Mouse (Mus musculus) right cerebral cortex, postnatal 10 days (tissue): ENCODE results near the gene Vps11.
A peak's percentile ranks its signal among the peaks of the same experiment; 100 is the strongest.
"Not testable (repeated sequence)": the region's sequence is repeated elsewhere in the genome, so short reads cannot be mapped to it uniquely, and the experiment has no call there.

Experiments used
- DNase-seq, 2 experiments: peaks; one replicate each; pipeline ENCODE4 v3.0.0; 2021; ENCODE audit warnings: low spot score in 2 of 2

Vps11 gene

DNA sequence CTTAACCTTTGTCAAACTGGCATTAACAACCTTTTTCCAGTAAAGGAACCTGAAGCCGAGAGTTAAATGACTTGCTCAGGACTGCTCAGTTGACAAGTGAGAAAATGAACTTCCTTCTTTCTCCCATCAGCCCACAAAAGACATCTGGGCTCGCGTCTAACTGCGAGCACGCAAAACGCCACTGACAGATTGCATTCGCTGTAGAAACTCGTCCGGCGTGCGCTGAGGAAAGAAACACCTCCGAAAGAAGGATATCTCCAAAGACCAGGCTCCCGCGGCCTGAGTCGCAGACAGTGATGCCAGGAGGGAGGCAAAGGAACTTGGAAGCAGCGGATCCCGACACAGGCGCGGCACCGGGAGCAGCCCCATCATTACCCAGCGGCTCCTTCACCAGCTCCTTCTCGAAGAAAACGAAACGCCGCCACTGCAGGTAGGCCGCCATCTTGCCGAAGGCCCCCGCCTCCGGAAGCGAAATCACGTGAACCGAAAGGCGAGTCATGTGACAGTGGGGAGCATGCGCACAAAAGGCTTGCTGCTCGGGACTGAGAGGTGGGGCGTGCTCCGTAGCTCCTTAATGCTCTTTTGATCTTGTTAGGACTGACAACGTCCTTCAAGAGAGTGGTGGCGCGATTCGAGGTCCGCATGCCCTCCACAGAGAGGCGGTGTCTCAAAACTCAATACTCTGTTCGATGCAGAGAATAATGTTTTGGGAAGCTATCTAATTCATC lies at the start of gene Vps11:
Gene Vps11 (minus strand): TSS at position 481 of the 728 bp plus-strand sequence.
- peak; percentile 97 to 98 for DNase-seq

DNA sequence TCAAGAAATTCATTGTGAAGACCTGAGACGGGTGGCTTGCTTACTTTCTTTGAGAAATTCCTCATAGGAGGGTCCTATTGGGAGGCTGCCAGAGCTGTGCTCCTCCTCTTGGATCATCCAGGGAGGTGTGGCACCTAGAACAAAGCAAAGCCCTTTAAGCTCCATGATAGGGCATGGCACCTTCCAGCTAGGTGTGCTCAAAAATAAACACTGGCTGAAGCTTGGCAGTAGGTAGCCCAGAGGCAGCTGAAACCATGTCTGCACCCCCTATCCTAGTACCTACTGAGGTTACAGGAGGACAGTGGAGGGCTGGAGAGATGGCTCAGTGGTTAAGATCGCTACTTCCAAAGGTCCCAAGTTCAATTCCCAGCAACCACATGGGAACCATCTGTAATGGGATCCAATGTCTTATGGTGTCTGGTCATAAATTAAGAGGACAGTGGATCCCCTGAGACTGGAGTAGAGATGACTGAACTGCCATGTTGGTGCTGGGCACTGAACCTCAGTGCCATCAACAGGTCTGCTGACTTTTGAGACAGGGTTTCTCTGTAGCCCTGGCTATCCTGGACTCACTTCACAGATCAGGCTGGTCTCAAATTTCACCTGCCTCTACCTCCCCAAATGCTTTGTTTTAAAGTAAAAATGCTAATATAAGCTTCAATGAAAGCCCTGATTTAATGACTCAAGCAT lies 49.3 kb upstream of the Vps11 start:
- no peak for DNase-seq

- DNase-seq, result not testable (repeated sequence)
Observed at GRCm38 (mm10) chr9:44408693-44409092, 47.2 kb upstream of the Vps11 start.

DNA sequence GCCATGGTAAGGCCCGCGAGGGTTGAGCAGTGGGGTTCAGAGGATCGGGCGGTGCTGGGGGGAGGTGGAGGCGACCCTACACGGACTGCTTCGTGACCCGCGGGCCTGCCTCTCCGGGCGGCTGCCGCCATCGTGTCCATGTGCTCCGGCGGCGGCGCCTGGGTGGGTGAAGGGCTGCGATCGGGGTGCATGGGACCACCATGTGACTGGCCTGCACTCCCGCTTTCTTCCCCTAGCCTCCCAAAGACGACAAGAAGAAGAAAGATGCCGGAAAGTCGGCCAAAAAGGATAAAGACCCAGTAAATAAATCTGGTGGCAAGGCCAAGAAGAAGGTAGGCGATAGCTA lies 46.3 kb upstream of the Vps11 start:
- DNase-seq, result no peak

DNA sequence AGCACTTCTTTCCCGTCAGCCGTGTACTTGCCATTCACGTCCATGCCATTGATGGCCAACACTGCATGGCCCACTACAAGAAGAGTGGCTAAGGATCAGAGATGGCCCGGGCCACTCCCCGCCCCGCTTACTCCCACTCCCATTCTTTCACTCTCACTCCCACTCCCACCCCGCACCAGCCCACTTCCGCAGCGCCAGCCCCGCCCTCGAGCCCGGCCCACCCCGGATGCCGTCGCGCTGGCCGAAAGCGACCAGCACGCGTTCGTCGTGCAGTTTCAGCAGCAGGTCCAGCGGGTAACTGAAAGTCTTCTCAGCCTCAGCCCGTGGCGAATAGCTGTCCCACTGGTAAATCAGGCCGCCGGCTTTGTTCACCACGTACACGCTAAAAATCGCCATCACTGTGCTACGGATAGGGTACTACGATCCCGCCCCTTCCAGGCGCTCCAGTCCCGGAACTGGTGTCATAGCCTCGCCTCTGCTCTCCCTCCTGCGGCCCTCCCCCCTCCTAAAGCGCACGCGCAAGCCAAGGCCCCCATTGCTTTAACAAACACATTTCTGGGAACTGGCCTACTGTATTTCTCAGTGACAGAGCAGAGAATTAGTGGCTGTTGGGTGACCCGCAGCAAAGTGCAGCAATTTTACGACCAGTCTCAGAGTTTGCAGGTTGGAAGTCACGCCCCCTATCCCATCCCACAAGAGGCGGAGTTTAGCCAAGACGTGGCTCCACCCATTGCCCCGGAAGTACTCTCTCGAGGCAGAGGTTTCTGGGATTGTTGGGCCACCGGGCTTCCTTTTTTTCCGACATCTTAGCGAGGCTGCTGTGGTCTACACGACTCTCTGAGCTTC lies 45.7 kb upstream of the Vps11 start, which contains the start of the genes Rps25 and Trappc4:
Gene Rps25 (plus strand): TSS at position 234 of the 846 bp plus-strand sequence.
Gene Trappc4 (minus strand): TSS at position 695 of the 846 bp plus-strand sequence.
- DNase-seq, result peak; percentile 95 to 96

DNA sequence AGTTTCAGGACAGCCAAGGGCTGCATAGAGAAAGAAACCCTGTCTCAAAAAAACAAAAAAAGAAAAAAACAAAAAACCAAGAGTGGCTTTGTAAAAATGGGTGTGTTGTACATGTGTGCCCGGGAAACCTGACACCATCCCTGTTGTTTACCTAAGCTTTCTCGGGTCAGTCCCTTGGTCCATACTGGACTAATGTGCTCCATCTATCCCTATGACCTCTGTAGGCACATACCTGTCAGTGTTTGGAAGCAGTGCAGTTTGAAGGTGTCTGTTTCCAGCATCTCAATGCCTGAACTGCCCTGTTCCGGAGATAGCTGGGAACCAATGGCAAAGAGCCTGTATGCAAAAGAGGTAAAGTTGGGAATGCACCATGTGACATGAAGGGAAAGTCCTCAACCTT lies 43.5 kb upstream of the Vps11 start:
- DNase-seq, result no peak

- no peak for DNase-seq
Observed at GRCm38 (mm10) chr9:44401081-44401480, 39.6 kb upstream of the Vps11 start.

- no peak for DNase-seq
Observed at GRCm38 (mm10) chr9:44399795-44400114, 38.3 kb upstream of the Vps11 start.

GRCm38 (mm10) chr9:44399114-44399794 lies 37.8 kb upstream of the Vps11 start:
- no peak for DNase-seq

- no peak for DNase-seq
Observed at GRCm38 (mm10) chr9:44398551-44398950, 37.1 kb upstream of the Vps11 start.

DNA sequence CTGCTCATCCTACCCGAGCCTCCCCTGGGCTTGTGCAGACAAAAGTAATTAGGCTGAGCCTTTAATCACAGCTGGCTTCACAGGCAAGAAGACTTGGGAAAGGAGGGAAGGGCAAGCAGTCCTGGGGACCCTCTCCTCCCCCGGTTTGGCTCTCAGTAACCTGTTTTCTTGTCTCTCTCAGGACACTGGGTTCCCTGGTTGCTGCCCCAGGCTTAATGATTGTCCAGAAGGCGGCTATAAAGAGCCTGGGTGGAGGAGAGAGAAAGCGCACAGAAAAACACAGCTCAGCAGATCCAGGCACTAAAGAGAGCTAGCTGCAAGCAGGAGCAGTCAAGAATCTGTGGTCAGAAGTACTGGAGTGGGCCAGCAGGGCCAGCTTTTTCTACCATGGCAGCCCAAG lies 36.6 kb upstream of the Vps11 start:
- no peak for DNase-seq

DNA sequence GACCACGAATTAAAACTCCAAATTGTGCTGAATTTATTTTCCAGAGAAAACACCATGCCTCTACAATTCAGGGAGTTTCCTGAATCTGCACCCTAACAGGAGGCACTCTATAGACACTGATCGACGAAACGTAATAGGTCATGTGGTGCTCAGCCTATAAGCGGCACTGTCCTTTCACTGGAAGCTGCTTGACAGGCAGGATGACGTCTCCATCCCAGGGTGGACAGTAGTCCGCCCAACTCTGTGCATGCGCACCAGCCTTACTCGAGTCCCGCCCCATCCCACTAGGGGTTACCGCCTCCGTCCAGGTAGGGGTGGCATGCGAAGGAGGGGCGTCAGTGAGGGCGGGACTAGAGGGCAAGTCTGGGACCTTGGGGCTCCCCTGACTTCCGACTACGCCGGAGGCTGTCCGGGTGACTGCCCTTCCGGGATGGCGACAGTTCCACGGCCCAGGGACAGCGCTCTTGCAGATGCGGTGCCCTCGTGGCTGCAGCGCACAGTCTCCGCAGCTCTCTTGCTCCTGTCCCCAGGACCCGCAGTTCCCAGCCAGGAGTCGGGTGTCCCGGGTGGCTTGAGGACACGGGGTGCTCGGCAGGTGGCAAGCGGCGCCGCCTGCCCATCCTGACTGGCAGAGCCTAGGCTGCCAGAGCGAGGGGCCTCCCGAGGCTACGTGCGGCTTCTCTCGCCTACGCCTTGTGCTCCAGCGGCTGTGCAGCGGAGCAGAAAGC lies 35.4 kb upstream of the Vps11 start, which contains the start of gene Slc37a4:
Gene Slc37a4 (plus strand): TSS at position 169 of the 728 bp plus-strand sequence.
- DNase-seq, result peak; percentile 96 to 98

- peak in 1 of 2 experiments; percentile 81 for DNase-seq
Observed at GRCm38 (mm10) chr9:44391466-44391865, 30.0 kb upstream of the Vps11 start.

GRCm38 (mm10) chr9:44389273-44389672 lies 27.8 kb upstream of the Vps11 start:
- DNase-seq, result peak in 1 of 2 experiments; percentile 68

DNA sequence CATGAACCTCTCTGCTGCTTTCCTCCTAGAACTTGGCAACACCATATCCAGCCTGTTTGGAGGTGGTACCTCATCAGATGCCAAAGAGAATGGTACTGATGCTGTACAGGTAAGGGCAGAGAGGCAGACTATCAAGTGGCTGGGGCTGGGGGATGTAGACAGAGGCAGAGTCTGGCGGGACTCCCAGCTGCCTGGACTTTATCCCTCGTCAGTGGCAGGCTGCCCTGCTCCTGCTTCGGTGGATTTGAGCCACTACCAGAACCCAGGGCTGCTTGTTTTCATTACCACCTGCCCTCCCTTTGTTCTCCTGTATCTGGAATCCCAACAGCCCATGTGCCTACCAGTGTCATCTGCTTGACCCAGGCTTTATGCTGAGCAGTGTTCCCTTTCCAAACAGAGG lies 25.8 kb upstream of the Vps11 start:
- DNase-seq, result no peak

DNA sequence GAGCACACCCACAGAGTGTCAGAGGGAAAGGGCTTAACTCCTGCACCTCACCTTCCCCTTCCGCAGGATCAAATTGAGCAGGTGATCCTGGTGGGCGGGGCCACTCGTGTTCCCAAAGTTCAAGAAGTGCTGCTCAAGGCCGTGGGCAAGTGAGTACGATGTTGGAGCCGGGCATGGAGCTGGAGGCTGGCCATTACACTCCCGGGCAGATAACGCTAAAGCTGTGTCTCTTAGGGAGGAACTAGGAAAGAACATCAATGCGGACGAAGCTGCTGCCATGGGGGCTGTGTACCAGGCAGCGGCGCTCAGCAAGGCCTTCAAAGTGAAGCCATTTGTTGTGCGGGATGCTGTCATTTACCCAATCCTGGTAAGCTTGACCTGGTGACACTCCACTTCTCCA lies 23.1 kb upstream of the Vps11 start:
- no peak for DNase-seq

DNA sequence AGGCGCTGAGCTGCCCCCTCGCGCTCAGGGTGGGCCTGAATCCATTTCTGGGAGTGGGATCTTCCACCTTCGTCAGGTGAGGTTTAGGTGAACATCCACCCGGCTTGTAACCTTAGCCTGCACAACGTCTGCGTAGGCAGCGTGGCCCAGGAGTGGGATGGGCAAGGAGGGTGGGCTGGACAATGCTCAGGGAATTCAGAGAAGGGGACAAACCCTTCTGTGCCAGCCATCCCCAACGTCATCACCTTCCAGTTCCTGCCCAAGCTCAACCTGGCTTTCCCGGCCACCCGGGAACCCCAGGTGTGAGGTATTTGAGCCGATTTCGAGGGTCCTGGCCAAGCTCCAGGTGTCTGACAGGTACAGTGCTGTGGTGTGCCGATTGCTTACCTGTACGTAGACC lies 18.4 kb upstream of the Vps11 start:
- DNase-seq, result peak; percentile 52 to 53

GRCm38 (mm10) chr9:44379054-44379834 lies 17.8 kb upstream of the Vps11 start, which contains the start of gene Hyou1:
Gene Hyou1 (plus strand): TSS chr9:44379490.
- DNase-seq, result peak; percentile 99

- DNase-seq, result no peak
Observed at GRCm38 (mm10) chr9:44378153-44378730, 16.8 kb upstream of the Vps11 start.

- not testable (repeated sequence) for DNase-seq
Observed at GRCm38 (mm10) chr9:44377335-44377734, 15.9 kb upstream of the Vps11 start.
